ENCODE assay signal across 14 mouse cellular contexts in the genomic region with DNA sequence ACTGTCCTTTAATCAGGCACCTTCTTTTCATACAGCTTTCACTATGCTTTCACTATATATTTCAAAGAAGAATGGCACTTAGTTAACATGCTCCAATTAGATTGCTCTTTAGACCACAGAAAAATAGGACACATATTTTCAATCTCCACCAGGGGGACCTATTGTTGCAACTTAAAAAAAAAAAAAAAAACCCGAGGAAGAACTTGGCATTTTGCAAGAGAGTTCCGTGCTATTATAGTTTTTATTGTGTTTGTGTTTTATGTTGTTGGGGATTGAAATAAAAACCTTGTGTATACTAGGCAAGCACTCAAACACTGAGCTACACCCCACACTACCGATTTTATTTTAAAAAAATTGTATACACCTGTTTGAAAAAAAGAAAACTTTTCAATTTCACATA. TPM values are rescaled to one million over a fixed set of nuclear protein-coding genes. Genes with fewer than 3 reads are reported as not detected.
DNase-seq lines count a peak whose midpoint lies in the region; ATAC-seq and TF ChIP-seq lines count a peak whose summit lies in the region.
"Had no signal": no experiment of that assay in that cellular context is flagged by ENCODE, and none has a peak within 500 bp of the region (broad histone marks: within the 10 kb centered on the region; RNA-seq: fewer than 3 reads in every experiment).

No protein-coding gene starts in this region.

- DNase-seq in heart, postnatal 25 days (ENCODE audit: low spot score) = no peak
- DNase-seq in midbrain, postnatal 0 days (ENCODE audit: low spot score) = peak; percentile 53
- DNase-seq in midbrain, embryonic 10.5 days (ENCODE audit: low spot score) = no peak
- DNase-seq in brain, embryonic 14.5 days (ENCODE audit: low read depth) = peak; percentile 54
- peak; percentile 46 for DNase-seq in splenic B cell, adult 2 months (ENCODE audit: low read depth, low spot score)
- DNase-seq in right cerebral cortex, postnatal 10 days (ENCODE audit: low spot score in 2 of 2) = no peak
- DNase-seq in T-cell, adult 2 months (ENCODE audit: low spot score) = no peak
- DNase-seq: cerebellum, adult 18-20 months; heart, postnatal 10 days; kidney, postnatal 25 days; spleen, adult 18-20 months had no signal

- H3K4me1 ChIP-seq in heart, embryonic 15.5 days (replicated peaks) = no peaks in the 10 kb centered on the region
- no peaks in the 10 kb centered on the region for H3K4me1 ChIP-seq in midbrain, postnatal 0 days (ENCODE audit: insufficient read depth, low read length)
- no peaks in the 10 kb centered on the region for H3K4me1 ChIP-seq in midbrain, embryonic 10.5 days
- H3K4me1 ChIP-seq: forebrain, embryonic 10.5 days; liver, embryonic 15.5 days had no signal

- intact Hi-C loops in heart, postnatal 25 days (cut with DNase I) = loop anchor here (10.0 kb wide), 1 partner anchor 134 kb away; no protein-coding TSS in a partner anchor

- no peak overlapping the region for H3K9ac ChIP-seq in heart, embryonic 15.5 days
- no peak overlapping the region for H3K9ac ChIP-seq in midbrain, postnatal 0 days (replicated peaks; ENCODE audit: low read length, poor library complexity, severe bottlenecking)
- H3K9ac ChIP-seq: liver, embryonic 15.5 days had no signal

- 30% methylated on average over 3 of the region's 3 CpGs for WGBS in heart, embryonic 15.5 days
- WGBS in midbrain, postnatal 0 days = 35% methylated on average over 3 of the region's 3 CpGs
- 62% methylated on average over 3 of the region's 3 CpGs for WGBS in midbrain, embryonic 10.5 days

- no peaks in the 10 kb centered on the region for H3K27me3 ChIP-seq in heart, embryonic 15.5 days
- H3K27me3 ChIP-seq in midbrain, postnatal 0 days (ENCODE audit: insufficient read depth, low read length) = no peaks in the 10 kb centered on the region
- H3K27me3 ChIP-seq in midbrain, embryonic 10.5 days (ENCODE audit: low read depth, poor library complexity, severe bottlenecking) = no peaks in the 10 kb centered on the region
- H3K27me3 ChIP-seq in splenic B cell, adult 2 months (ENCODE audit: control insufficient read depth, insufficient read depth, low read length, poor library complexity, severe bottlenecking) = no peaks in the 10 kb centered on the region
- H3K27me3 ChIP-seq: liver, embryonic 15.5 days had no signal

- no peaks in the 10 kb centered on the region for H3K9me3 ChIP-seq in heart, embryonic 15.5 days (replicated peaks)
- no peaks in the 10 kb centered on the region for H3K9me3 ChIP-seq in midbrain, postnatal 0 days (ENCODE audit: low read length)
- no peaks in the 10 kb centered on the region for H3K9me3 ChIP-seq in midbrain, embryonic 10.5 days (replicated peaks)
- H3K9me3 ChIP-seq: forebrain, embryonic 10.5 days; liver, embryonic 15.5 days had no signal

- TF ChIP-seq CTCF in midbrain, postnatal 0 days (IDR thresholded peaks at IDR 0.05) = peak; percentile 70
- no peak for TF ChIP-seq CTCF in brain, embryonic 14.5 days (IDR thresholded peaks at IDR 0.05; ENCODE audit: borderline replicate concordance, extremely low read depth, insufficient read depth, insufficient read length)

- no peak overlapping the region for H3K27ac ChIP-seq in heart, embryonic 15.5 days
- H3K27ac ChIP-seq in midbrain, postnatal 0 days (ENCODE audit: low read depth, low read length) = no peak overlapping the region
- no peak overlapping the region for H3K27ac ChIP-seq in midbrain, embryonic 10.5 days (replicated peaks)
- H3K27ac ChIP-seq: forebrain, embryonic 10.5 days; liver, embryonic 15.5 days had no signal

- no peaks in the 10 kb centered on the region for H3K36me3 ChIP-seq in heart, embryonic 15.5 days
- 0 out of 2 replicates have a peak, but pooled peaks cover 3% of the 10 kb centered on the region for H3K36me3 ChIP-seq in midbrain, postnatal 0 days (ENCODE audit: insufficient read depth, low read length)
- H3K36me3 ChIP-seq in midbrain, embryonic 10.5 days = 0 out of 2 replicates have a peak, but pooled peaks cover 4% of the 10 kb centered on the region
- H3K36me3 ChIP-seq in splenic B cell, adult 2 months (ENCODE audit: control insufficient read depth, insufficient read depth, low read length, poor library complexity, severe bottlenecking) = no peaks in the 10 kb centered on the region
- H3K36me3 ChIP-seq: liver, embryonic 15.5 days had no signal

- no peak for TF ChIP-seq POLR2A in brain, embryonic 14.5 days (IDR thresholded peaks at IDR 0.05; ENCODE audit: borderline replicate concordance, extremely low read depth, insufficient read depth, insufficient read length, poor library complexity, severe bottlenecking)

- H3K4me3 ChIP-seq in heart, embryonic 15.5 days = no peak overlapping the region
- no peak overlapping the region for H3K4me3 ChIP-seq in midbrain, postnatal 0 days (ENCODE audit: low read depth, low read length)
- no peak overlapping the region for H3K4me3 ChIP-seq in midbrain, embryonic 10.5 days
- H3K4me3 ChIP-seq: forebrain, embryonic 10.5 days; liver, embryonic 15.5 days had no signal

- ATAC-seq in heart, embryonic 15.5 days (replicated peaks; ENCODE audit: insufficient number of reproducible peaks, insufficient read depth, low FRiP score, low read depth) = no peak
- no peak for ATAC-seq in midbrain, postnatal 0 days (ENCODE audit: low FRiP score)

- peak overlapping the region; percentile 23; the same call in 1 of the 2 replicates for H3K4me2 ChIP-seq in heart, embryonic 15.5 days
- no peak overlapping the region for H3K4me2 ChIP-seq in midbrain, postnatal 0 days (ENCODE audit: low read depth, low read length, poor library complexity, severe bottlenecking)
- H3K4me2 ChIP-seq: liver, embryonic 15.5 days had no signal

RNA-seq across cellular contexts. Expression of gene Cetn3, which starts 18.2 kb away (rescaled TPM):
- 146 and 183 TPM in 2 replicates for polyA plus RNA-seq in heart, embryonic 15.5 days (2015; fragmentation: Nextera tagmentation; extraction: Ambion mirVana)
- total RNA-seq in heart, postnatal 25 days (2021) = 10 to 100 TPM; 59.1 TPM
- 58.3 and 92.6 TPM in 2 replicates for total RNA-seq in midbrain, postnatal 0 days (2014; rRNA removed)
- 322 and 326 TPM in 2 replicates for polyA plus RNA-seq in midbrain, postnatal 0 days (2015; fragmentation: Nextera tagmentation; extraction: Ambion mirVana)
- 249 and 260 TPM in 2 replicates for polyA plus RNA-seq in midbrain, embryonic 10.5 days (2016; fragmentation: Nextera tagmentation; extraction: Ambion mirVana)
- polyA plus RNA-seq in brain, embryonic 14.5 days (2012; rRNA removed) = 175 and 187 TPM in 2 replicates

Comparison
In these comparisons a context has a peak if more than half of its experiments do, and no peak if none do; other contexts are left out.
1. DNase-seq: peak in midbrain, postnatal 0 days (single experiment), brain, embryonic 14.5 days (single experiment) and splenic B cell, adult 2 months (single experiment); none in heart, postnatal 25 days (single experiment), midbrain, embryonic 10.5 days (single experiment), right cerebral cortex, postnatal 10 days (0 of 2) and T-cell, adult 2 months (single experiment).